Mouse (Mus musculus) MEL (cell line): ENCODE measurements at regions not wholly inside any gene's neighbourhood (a gene's known extent, or its start where the extent isn't known, plus 50 kb on each side); places are given as distances from the start of the nearest gene placed in this dataset.

Experiments used
- DNase-seq: peaks from one replicate; pipeline ENCODE4 v3.0.0; 2011; ENCODE audit warnings: low read depth, low spot score
- H3K27ac ChIP-seq: 2 replicates; pipeline ENCODE4 v1.5.1; 2012; ENCODE audit warnings: low read depth, mild to moderate bottlenecking, control low read depth, low read length, moderate library complexity; ENCODE audit not compliant: control insufficient read depth
- H3K27me3 ChIP-seq, 2 experiments: fragments of 150-350 bp in 1 of 2; sonication (generic) in 1 of 2; 2 replicates each; pipeline ENCODE4 v1.6.1; 2012; ENCODE audit warnings: low read length in 2 of 2, mild to moderate bottlenecking in 2 of 2, improper control_type of control experiment in 1 of 2, moderate library complexity in 1 of 2; ENCODE audit not compliant: insufficient read depth in 2 of 2, control insufficient read depth in 1 of 2
- H3K36me3 ChIP-seq, 2 experiments: 2 replicates each; pipeline ENCODE4 v1.6.1; 2012 to 2014; ENCODE audit warnings: low read length in 2 of 2, improper control_type of control experiment in 1 of 2, inconsistent platforms in 1 of 2, mild to moderate bottlenecking in 1 of 2; ENCODE audit not compliant: insufficient read depth in 2 of 2, control insufficient read depth in 1 of 2
- H3K4me1 ChIP-seq, 2 experiments: fragments of 150-350 bp in 1 of 2; sonication (generic) in 1 of 2; 2 replicates each; pipeline ENCODE4 v1.6.1; 2012; ENCODE audit warnings: low read length in 2 of 2, improper control_type of control experiment in 1 of 2, mild to moderate bottlenecking in 1 of 2; ENCODE audit not compliant: insufficient read depth in 2 of 2, control insufficient read depth in 1 of 2
- H3K4me3 ChIP-seq, 2 experiments: fragments of 150-350 bp in 1 of 2; sonication (generic) in 1 of 2; 2 replicates each; pipeline ENCODE4 v1.5.1; 2012; ENCODE audit warnings: low read depth in 2 of 2, low read length in 2 of 2, mild to moderate bottlenecking in 2 of 2, moderate library complexity in 2 of 2, control low read depth in 1 of 2, improper control_type of control experiment in 1 of 2; ENCODE audit not compliant: control insufficient read depth in 1 of 2, insufficient read depth in 1 of 2
- H3K79me2 ChIP-seq: 2 replicates; pipeline ENCODE4 v1.6.1; 2012; ENCODE audit warnings: mild to moderate bottlenecking, low read length, moderate library complexity; ENCODE audit not compliant: control insufficient read depth, poor library complexity, insufficient read depth
- H3K9ac ChIP-seq: 2 replicates; pipeline ENCODE4 v1.6.1; 2012; ENCODE audit warnings: low read depth, mild to moderate bottlenecking, control low read depth, low read length, moderate library complexity; ENCODE audit not compliant: control insufficient read depth, poor library complexity, severe bottlenecking
- H3K9me3 ChIP-seq: fragments of 150-350 bp; sonication (generic); replicated peaks from 2 replicates; pipeline ENCODE4 v1.6.1; 2012; ENCODE audit warnings: mild to moderate bottlenecking, low read length, improper control_type of control experiment, moderate library complexity; ENCODE audit not compliant: insufficient read depth
- CHD2 ChIP-seq: IDR thresholded peaks from 2 replicates; pipeline ENCODE4 v1.6.1; 2011; ENCODE audit warnings: low read length, improper control_type of control experiment
- CTCF ChIP-seq, 3 experiments: IDR thresholded peaks in 2 of 3; conservative IDR thresholded peaks in 1 of 3; 2 replicates each; pipeline ENCODE4 v1.5.1; 2011 to 2012; ENCODE audit warnings: low read length in 3 of 3, low read depth in 2 of 3, mild to moderate bottlenecking in 2 of 3, improper control_type of control experiment in 1 of 3, inconsistent platforms in 1 of 3, mixed read lengths in 1 of 3, moderate library complexity in 1 of 3; ENCODE audit not compliant: control insufficient read depth in 1 of 3, insufficient read depth in 1 of 3, poor library complexity in 1 of 3, severe bottlenecking in 1 of 3
- ETS1 ChIP-seq: IDR thresholded peaks from 2 replicates; pipeline ENCODE4 v1.6.1; 2012; ENCODE audit warnings: low read depth, mild to moderate bottlenecking, inconsistent platforms, low read length, improper control_type of control experiment, moderate library complexity
- MAZ ChIP-seq: IDR thresholded peaks from 2 replicates; pipeline ENCODE4 v1.6.1; 2012; ENCODE audit warnings: low read depth, mild to moderate bottlenecking, inconsistent platforms, low read length, improper control_type of control experiment
- MYB ChIP-seq: IDR thresholded peaks from 2 replicates; pipeline ENCODE4 v1.6.1; 2011; ENCODE audit warnings: mild to moderate bottlenecking, low read depth, low read length, improper control_type of control experiment
- MYC ChIP-seq: IDR thresholded peaks from 2 replicates; pipeline ENCODE4 v1.6.1; 2011; ENCODE audit warnings: low read depth, mild to moderate bottlenecking, low read length, improper control_type of control experiment, moderate library complexity
- NELFE ChIP-seq: IDR thresholded peaks from 2 replicates; pipeline ENCODE4 v1.6.1; 2011; ENCODE audit warnings: low read depth, low read length, improper control_type of control experiment
- RAD21 ChIP-seq: IDR thresholded peaks from 2 replicates; pipeline ENCODE4 v1.6.1; 2011; ENCODE audit warnings: mild to moderate bottlenecking, low read depth, low read length, improper control_type of control experiment
- SMC3 ChIP-seq: IDR thresholded peaks from 2 replicates; pipeline ENCODE4 v1.6.1; 2011; ENCODE audit warnings: low read depth, low read length, improper control_type of control experiment
- UBTF ChIP-seq: IDR thresholded peaks from 2 replicates; pipeline ENCODE4 v1.6.1; 2012; ENCODE audit warnings: low read depth, mild to moderate bottlenecking, inconsistent platforms, low read length, improper control_type of control experiment, moderate library complexity, borderline replicate concordance; ENCODE audit not compliant: insufficient read depth
- ZC3H11A ChIP-seq: IDR thresholded peaks from 2 replicates; pipeline ENCODE4 v1.6.1; 2012; ENCODE audit warnings: low read depth, mild to moderate bottlenecking, inconsistent platforms, low read length, improper control_type of control experiment

- TF ChIP-seq ZC3H11A (peak; percentile 73), NELFE (no peak), RAD21 (peak; percentile 67), CTCF (IDR thresholded peaks at IDR 0.05 in 2 of 3, conservative IDR thresholded peaks at IDR 0.05 in 1 of 3; ENCODE audit: control insufficient read depth in 1 of 3, insufficient read depth in 1 of 3, low read depth in 2 of 3, low read length in 3 of 3, poor library complexity in 1 of 3, severe bottlenecking in 1 of 3) (peak in 2 of 3 experiments; percentile 31 to 67; a peak in 5 of 6 replicates), SMC3 (peak; percentile 82)
- Histone ChIP-seq H3K9ac (no peak overlapping the region), H3K9me3 (no peaks in the 10 kb centered on the region), H3K4me1 (no peaks in the 10 kb centered on the region), H3K27ac (no peak overlapping the region), H3K36me3 (no peaks in the 10 kb centered on the region), H3K79me2 (no peaks in the 10 kb centered on the region), H3K4me3 (no peak overlapping the region), H3K27me3 (no peaks in the 10 kb centered on the region)
- peak; percentile 63 for DNase-seq
Observed at GRCm38 (mm10) chr17:92210730-92211129, 988.1 kb upstream of the Adcyap1 start.

- no peak for TF ChIP-seq MYC
- TF ChIP-seq CHD2 = no peak
- TF ChIP-seq MYB = no peak
- TF ChIP-seq MAZ = no peak
- no peak for TF ChIP-seq ETS1
- no peak for TF ChIP-seq UBTF
- no peak for DNase-seq
- H3K36me3 ChIP-seq = no peaks in the 10 kb centered on the region
- no peaks in the 10 kb centered on the region for H3K27me3 ChIP-seq
- H3K79me2 ChIP-seq = no peaks in the 10 kb centered on the region
- no peaks in the 10 kb centered on the region for H3K9me3 ChIP-seq
- H3K4me1 ChIP-seq = no peaks in the 10 kb centered on the region
- no peak overlapping the region for H3K4me3 ChIP-seq
- no peak overlapping the region for H3K27ac ChIP-seq
- H3K9ac ChIP-seq = no peak overlapping the region
Observed at GRCm38 (mm10) chr17:92216464-92216863, 982.4 kb upstream of the Adcyap1 start.
